Mouse (Mus musculus): ENCODE results near the gene 4933430I17Rik.
A peak's percentile ranks its signal among the peaks of the same experiment; 100 is the strongest.

4933430I17Rik gene

DNA sequence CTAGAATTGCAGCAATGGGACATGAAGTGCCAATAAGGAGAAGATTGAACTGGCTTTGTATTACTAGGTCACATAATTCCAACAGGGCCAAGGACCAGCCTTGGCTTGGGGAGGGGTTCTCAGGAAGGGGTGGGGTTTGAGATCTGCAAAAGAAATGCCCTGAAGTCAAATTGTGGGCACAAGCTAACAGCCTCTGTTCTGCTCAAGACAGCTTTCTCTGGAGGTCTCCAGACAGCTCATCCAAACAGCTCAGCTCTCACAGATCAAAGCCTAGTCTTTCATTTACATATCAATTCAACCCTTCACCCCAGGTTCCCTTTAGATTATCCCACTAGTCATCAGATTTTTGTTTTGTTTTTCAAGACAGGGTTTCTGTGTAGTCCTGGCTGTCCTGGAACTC lies 19.6 kb downstream of the 4933430I17Rik start:
- no peak for DNase-seq (ENCODE audit: low spot score)

DNA sequence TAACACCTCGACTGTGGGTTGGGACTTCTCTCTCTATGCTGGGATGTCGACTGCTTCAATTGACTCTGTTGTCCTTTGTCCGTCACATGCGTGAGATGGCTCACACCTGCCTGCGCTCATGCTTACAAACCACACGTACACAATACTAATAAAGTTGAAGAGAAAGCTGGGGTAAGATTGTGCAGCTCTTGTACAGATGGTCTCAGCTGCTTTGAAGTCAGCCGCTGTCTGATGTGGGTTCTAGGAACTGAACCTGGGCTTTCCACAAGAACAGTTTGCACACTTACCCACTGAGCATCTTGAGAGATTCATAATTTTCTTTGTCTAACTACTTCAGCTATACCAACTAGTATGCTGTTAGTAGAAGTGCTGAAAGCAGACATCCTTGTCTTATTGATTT lies 26.8 kb downstream of the 4933430I17Rik start:
- DNase-seq (ENCODE audit: low spot score) = peak; percentile 65

DNA sequence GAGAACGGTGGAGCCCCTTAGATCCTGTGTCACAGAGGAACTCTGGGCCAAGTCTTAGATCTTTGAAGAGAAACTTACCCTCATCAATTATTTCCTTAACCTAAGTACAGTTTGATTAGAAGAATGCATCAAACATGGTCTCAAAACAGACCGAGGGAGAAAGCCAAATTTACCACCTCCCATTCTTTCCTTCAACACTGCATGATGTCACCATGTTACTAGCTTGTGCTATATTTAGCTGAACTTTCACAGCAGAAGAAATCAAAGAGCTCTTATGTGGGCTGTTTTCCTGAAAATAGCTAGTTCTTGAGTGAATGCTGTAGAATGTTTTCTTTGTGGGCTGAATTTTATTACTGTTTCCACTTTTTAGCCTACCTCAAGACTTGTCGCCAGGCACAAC lies 32.3 kb downstream of the 4933430I17Rik start:
- no peak for DNase-seq (ENCODE audit: low spot score)

DNA sequence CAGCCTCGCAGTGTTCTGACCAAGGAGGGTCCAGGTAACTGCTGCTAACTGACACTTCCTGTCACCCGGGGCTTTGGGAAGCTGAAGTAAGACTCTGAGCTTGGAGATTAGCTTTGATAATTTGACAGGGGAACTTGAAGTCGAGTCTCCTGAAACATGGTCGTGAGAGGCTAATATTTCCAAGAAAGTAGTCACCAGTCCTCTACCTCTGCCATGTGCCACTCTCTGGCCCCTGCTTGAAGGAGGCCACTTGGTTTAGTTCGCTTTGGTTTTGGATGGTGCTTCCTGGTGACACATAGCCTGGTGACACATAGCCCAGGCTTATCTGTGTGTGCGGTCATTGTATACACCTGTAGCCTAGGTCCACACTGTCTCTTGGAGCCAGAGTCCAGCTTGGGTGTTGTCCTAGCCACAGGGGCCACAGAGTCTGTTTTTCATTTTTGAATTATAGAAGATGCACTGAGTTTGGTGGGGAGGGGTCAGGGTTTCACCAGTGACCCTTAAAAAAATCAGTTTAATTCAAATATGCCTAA lies 34.7 kb downstream of the 4933430I17Rik start, which contains the start of gene Rgs3:
Gene Rgs3, plus strand, starts transcription at position 51 of the 533 bp plus-strand sequence.
- no peak for DNase-seq (ENCODE audit: low spot score)

DNA sequence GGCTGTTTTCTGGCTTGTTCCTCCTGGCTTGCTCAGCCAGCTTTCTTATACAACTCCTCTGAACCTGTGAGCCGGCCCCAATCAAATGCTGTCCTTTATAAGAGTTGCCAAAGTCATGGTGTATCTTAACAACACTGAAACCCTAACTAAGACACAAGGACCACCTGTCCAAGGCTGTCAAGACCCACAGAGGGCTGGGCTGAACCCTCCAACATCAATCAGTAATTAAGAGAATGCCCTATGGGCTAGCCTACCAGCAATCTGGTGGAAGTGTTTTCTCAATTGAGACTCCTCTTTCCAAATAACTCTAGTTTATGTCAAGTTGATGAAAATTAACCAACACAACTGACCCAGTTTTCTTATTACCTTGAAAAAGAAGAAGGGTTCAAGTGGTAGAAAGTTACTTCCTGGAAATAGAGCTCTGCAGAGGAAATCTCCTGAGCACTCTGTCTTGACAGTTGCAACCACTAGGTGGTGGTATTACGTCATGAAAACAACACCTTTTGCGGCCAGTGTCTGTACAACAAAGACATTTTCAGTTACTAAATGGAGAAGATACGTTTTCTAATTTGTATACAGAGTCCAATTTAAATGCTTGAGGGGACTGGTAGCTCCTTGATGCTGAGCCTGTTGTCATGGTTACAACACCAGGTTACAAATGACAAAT lies 35.9 kb downstream of the 4933430I17Rik start:
- peak; percentile 83 for DNase-seq (ENCODE audit: low spot score)

DNA sequence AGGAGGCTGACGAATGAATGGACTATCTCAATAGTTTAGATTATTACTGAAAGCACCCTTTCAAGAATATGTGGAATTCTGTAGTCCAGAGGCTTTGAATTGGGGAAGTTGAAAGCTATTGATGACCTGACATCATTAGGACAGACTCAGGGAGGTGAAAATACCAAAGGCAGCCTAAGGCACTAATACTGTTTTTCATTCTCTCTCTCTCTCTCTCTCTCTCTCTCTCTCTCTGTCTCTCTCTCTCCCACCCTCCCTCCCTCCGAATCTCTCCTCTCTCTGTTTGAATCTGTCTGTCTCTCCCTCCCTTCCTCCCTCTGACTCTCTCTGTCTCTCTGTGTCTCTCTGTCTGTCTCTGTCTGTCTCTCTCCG lies 36.4 kb downstream of the 4933430I17Rik start:
- no peak for DNase-seq (ENCODE audit: low spot score)

DNA sequence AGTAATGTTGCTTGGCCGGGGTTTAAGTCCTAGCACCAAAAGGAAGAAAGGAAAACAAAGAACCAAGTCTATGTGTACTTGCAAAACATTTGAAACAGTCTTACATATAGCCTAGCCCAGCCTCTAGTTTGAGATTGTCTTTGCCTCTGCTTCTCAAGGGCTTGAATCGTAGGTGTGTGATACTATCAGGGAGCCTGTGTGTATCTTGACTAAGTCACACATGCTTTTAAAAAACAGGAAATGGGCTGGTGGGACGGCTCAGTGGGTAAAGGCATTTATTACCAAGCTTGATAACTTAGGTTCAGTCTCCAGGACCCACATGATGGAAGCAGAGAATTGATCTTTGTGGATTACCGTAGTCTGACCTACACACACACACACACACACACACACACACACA lies 36.8 kb downstream of the 4933430I17Rik start:
- peak; percentile 64 for DNase-seq (ENCODE audit: low spot score)

DNA sequence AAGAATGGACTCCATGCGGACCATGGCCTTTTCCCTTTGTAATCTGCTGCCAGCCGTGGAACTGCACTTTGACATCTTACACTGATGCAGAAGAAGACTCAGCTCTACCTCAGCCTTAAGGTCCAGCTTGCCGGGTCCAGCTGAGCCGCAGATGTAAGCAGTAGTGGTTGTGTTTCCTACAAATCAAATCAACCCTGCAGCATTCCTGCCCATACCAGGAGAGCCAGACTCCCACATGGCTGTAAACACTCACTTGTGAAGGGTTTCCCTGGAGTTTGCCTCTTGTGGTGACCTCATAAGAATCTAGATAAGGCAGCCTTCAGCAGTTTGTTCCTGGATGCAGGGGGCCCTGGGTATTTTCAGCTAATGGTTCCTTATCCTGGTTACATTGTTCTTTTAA lies 41.4 kb downstream of the 4933430I17Rik start:
- no peak for DNase-seq (ENCODE audit: low spot score)

DNA sequence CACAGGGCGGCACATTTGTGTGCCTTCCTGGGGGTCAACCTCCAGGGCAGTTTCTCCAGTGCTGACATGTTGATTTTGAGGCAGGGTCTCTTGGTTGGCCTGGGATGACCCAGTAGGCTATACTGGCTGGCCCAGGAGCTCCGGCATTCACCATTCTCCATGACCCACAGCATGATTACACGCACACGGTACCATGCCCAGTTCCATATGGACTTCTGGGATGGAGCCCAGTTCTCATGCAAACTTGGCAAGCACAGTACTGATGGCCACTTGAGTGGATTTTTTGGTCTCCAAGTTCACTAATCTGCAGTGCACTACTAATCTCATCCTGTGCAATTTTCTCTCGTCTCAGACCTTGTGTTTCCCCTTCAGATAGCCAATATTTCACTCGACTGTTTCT lies 42.5 kb downstream of the 4933430I17Rik start:
- no peak for DNase-seq (ENCODE audit: low spot score)

DNA sequence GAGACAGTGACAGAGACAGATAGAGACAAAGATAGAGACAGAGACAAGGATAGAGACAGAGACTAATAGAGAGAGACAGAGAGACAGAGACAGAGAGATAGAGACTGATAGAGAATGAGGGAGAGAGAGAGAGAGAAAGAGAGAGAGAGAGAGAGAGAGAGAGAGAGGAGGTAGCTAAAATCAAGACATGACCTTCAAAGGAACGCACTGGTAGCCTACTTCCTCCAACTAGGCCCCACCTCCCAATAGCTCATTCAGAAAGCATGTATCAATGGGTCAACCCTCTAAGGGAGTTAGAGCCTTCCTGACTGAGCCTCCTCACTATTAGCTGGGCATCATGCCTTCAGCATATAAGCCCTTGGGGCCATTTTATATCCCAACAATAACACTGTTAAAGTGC lies 43.2 kb downstream of the 4933430I17Rik start:
- DNase-seq (ENCODE audit: low spot score) = no peak

DNA sequence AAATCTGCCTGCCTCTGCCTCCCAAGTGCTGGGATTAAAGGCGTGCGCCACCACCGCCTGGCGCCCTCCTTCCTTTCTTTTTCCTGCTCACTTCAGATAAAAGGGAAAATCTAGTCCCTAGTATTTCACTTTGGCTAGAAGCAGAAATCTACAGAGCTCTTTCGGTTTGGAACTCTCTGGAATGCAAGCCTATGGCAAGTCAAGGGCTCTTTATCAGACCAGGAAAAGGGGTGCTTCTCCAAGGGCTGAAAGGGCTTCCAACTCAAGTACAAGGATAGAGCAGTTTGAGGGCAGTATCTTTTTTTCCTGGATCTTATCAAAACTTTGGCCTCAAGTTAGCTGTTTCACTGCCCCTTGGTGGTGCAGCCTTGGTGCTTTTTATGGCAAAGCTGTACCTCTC lies 44.4 kb downstream of the 4933430I17Rik start:
- DNase-seq (ENCODE audit: low spot score) = no peak

DNA sequence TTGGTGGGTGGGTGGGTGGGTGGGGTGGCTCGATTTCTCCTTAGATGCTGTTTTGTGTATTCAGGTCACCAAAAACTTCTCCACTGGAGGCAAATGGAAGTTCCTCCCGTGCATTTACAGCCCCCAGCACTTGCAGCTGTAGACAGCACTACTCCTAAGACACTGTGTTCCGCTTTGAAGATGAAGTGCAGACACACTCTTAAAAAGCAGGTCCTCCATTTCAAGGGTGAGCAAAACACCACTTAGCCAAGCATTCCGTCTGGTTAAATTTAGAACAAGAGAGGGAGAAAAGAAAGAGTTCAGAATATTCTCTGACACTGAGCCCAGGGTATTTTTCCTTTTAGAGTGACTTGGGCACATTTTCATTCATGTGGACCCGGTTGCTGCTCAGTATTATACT lies 44.9 kb downstream of the 4933430I17Rik start:
- DNase-seq (ENCODE audit: low spot score) = no peak

DNA sequence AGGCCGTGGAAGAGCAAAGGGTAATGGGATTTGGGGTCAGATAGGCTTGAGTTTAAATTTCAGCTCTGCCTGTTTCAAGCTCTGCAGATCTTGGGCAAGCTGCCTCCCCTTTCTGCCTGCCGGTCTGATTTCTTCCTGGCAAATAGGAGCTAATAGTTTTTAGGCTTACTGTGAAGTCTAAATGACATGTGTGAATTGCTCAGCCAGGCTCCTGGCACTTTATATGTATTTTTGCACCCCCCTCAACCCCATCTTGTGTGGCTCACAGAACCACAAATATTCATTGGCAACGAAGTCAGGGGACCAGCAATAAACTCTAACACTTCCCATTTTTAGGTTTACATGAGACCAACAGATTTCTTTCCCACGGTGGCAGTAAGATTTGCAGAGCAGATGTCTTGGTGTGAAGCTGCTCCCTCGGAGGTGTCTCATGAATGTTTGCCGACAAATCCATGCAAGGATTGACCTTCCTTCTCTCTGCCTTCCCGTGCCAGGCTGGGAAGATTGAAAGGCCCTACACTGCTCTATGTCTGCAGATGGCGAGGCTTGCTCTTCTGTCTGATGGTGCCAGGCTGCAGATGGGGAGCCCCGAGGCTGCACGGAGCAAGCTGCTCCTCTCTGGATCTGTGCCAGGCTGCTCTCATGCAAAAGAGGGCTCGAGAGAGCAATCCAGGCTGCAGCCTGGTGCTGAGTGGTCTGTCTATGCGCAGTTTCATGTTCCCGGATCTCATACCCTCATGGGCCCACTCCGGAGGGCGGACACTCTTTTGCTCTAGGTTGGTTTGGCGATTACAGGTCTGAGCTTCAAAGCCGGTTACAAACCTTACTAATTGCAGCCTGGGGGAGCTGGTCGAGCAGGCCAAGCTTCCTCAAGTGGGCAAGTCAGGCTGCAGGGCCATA lies 57.4 kb downstream of the 4933430I17Rik start:
- no peak for DNase-seq (ENCODE audit: low spot score)

DNA sequence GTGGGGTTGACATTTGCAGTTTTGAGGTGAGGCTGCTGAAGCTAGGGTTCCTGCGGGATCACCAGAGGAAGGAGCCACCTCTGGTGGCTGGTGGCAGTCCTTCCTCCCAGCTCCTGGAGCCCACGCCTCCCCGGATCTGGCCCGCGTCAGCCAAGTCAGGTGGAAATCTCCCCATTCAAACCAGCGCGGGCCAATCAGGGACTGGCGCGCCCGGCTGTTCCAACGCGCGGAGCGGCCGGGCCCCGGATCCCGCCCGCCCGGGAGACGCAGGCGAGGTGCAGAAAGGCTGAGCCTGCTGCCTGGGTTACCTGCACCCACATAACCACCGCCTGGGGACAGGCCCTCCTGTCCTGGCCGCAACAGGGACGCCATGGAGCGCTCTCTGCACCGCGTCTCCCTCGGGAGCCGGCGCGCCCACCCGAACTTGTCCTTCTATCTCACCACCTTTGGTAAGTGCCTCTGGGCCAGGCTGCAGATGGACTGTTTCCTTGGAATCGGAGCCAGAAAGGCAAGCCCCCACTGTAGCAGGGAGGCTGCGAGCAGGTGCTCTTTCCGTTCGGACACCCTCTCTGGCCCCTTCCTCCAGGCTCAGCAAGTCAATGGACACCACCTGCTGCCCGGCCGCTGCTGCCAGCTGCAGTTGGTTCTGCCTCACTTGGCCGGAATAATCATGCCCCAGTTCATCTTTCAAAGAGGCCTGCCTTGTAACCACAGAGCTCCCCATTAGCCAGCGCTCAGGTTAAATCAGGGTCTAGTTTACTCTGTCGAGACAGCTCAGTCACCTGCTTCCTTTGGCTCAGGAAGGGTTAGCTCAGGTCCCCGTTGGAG lies 58.3 kb downstream of the 4933430I17Rik start:
- peak; percentile 61 for DNase-seq (ENCODE audit: low spot score)

DNA sequence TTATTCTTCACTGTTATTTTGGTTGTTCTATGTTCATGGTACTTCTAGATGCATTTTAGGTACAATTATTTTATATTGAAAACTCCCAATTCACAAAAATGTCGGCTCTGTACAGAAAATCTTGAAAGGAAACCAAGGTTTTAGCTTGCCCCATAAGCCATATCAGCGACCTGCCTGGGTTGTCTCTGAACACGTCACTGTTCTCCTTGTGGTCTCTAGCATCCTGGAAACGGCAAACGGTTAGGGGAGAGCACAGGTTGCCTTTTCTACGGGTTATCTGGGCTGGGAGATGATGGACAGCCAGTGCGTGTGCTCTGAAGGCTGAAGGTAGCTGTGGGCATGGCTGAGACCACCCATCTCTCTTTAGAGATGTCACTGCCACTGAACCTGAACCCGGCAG lies 61.9 kb downstream of the 4933430I17Rik start:
- peak; percentile 54 for DNase-seq (ENCODE audit: low spot score)

DNA sequence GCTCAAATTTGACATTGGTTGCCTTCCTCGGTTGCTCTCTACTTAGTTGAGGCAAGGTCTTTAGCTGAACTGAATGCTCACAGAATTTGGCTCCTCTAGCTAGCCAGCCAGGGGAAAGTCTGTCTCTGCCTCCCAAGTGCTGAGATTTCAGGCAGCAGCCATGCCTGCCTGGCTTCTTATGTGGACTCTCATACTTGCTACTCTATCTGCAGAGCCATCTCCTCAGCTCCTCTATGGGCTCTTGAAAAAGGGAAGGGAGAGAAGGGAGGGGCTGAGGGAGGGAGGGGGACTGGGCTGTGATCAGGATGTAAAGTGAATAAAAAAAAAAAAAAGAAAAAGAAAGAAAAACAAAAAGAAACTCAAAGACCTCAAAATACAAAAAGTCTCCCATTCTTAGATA lies 65.7 kb downstream of the 4933430I17Rik start:
- no peak for DNase-seq (ENCODE audit: low spot score)

DNA sequence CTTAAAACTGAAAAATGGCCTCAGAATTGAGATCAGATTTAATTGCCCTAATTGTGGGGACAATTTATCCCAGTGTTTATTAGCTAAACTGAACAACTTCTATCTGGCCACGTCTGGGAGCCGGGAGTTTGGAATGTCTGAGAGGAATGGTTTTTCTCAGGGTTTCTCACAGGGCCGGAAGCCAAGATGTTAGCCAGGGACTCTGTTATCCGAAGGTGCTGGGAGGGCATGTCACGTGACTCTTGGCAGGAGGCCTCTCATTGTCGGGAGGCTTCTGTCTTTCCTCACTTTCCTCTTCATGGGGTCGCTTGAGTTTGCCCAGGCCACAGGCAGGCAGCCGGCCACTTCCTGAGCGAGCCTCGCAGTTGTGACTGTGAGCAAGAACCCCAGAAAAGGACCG lies 66.2 kb downstream of the 4933430I17Rik start:
- no peak for DNase-seq (ENCODE audit: low spot score)

DNA sequence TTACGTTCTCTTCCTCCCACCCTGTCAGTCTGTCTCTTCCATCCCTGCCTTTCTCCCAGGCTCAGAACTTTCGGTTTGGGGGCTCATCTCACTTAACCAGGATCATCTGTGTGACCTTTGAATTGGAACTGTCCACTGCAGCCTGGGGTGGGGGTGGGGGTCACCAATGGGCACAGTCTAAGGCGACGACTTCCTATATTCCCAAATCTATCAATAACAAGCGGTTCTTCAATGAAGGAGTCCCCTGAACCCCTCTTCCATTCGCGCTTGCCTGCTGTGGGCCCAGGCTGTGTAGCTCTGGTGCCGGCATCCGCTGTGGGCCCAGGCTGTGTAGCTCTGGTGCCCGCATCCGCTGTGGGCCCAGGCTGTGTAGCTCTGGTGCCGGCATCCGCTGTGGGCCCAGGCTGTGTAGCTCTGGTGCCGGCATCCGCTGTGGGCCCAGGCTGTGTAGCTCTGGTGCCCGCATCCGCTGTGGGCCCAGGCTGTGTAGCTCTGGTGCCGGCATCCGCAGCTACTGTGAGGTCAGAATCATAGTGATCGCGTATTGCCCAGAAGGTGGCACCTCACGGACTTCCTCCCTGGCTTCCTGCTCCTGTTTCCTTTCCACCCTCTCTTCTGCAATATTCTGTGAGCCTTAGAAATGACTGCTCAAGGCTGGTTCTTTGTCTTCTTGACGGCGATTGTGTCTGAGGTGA lies 68.5 kb downstream of the 4933430I17Rik start:
- peak; percentile 85 for DNase-seq (ENCODE audit: low spot score)

DNA sequence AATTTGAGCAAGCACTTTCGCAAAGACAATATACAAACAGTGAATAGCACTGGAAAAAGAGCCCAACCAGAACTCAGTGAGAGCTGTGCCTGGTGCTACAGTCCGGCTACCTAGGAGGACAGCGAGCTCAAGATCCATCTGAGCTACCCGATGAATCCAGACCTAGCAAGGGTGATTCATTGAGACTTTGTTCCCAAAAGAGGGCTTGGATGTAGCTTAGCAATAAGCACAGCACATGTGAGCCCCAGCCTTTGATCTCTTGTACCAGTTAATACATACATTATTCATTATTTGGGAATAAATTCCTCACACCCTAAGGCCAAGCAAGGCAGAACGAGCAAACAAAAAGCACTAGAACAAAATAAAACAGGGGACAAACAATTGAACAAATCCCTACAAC lies 69.3 kb downstream of the 4933430I17Rik start:
- DNase-seq (ENCODE audit: low spot score) = no peak

DNA sequence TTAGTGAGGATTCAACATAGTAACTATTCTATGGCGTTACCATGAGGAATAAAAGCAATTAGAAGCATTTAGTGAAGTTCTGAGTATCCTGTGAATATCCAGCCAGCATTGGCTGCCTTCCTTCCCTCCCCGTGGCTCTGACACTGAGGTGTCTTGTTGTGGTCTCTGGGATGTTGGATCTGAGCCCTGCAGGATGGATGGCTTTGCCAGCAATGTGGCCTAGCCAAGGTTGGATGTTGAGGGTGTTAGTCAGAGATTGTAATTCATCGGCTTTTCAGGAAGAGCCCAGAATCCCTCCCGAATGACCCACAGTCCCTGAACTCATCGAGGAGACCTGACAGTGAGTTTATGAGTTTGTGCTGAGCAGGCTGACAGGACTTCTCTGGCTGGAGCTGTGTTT lies 70.9 kb downstream of the 4933430I17Rik start:
- no peak for DNase-seq (ENCODE audit: low spot score)
